Mouse (Mus musculus) 3134 (cell line): Measurements from ENCODE around the gene Secisbp2.

Experiments
- DNase-seq: peaks from one replicate; pipeline ENCODE4 v3.0.0-alpha.2; 2011; ENCODE audit warnings: low spot score; ENCODE audit not compliant: insufficient read length; ENCODE audit errors: extremely low read depth

The Secisbp2 gene

GRCm38 (mm10) chr13:51729887-51730361, 78.4 kb downstream of the Secisbp2 start:
- no peak for DNase-seq

DNA sequence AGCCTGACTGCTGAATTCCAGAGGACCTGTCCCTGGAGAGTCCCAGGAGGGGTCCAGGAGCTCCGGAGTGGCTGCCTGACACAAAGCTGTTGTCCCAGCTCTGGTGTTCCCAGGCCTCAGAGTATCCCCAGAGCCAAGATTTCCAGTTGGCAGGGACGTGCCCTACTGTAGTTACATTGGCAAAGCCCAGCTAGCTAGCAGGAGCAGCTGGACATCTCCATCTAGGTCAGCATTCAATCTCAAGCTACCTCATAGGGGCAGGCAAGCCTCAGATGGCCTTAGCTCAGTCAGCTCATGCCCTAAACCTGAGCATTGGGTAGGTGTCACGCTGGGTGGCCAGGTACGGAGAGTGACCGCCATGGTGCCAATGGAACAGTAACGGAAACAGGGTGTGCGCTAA, 80.0 kb downstream of the Secisbp2 start:
- no peak for DNase-seq

GRCm38 (mm10) chr13:51732097-51732664, 80.7 kb downstream of the Secisbp2 start:
- no peak for DNase-seq
